Mouse (Mus musculus) forelimb bud, embryonic 11.5 days (tissue): ENCODE data around the gene Rapgef3.

ENCODE experiments used
- DNase-seq: peaks from one replicate; pipeline ENCODE4 v3.0.0-alpha.2; 2012; ENCODE audit warnings: low read depth, low spot score

The Rapgef3 gene

DNA sequence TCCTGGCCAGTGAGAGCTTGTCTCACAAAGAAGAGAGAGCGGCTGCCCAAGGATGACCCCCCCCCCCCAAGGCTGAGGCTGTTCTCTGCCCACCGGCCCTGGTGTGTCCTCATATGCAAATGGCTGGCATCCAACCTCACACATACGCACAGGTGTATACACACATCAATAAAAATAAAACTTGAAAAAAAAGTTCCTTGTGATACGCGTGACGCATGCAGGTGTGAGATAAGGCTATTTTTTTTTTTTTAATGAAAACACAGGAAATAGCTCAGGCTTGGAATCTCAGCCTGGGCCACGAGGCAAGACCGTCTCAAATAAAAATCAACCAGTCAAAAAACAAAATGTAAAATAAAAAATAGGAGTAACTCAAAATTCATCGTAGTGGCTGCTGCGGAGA, 21.5 kb downstream of the Rapgef3 start:
- DNase-seq, result no peak

DNA sequence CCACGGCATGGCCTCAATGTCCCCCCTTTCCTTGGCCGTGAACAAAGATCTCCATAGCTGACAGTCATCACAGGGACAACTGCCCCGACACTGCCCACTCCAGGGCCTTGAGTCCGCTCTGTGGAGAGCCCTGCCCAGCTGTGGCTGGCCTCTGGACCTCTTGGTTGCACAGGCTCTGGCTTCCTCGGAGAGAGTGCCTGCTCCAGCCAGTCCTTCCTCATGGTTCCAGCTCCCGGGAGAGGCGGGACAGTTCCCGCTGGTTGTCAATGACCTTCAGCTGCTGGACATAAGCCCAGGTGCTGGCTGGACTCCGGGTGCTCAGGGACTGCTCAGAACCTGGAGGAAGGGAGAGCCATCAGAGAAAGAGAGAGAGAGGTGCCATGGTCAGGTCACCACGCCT, 22.4 kb downstream of the Rapgef3 start:
- DNase-seq, result no peak

DNA sequence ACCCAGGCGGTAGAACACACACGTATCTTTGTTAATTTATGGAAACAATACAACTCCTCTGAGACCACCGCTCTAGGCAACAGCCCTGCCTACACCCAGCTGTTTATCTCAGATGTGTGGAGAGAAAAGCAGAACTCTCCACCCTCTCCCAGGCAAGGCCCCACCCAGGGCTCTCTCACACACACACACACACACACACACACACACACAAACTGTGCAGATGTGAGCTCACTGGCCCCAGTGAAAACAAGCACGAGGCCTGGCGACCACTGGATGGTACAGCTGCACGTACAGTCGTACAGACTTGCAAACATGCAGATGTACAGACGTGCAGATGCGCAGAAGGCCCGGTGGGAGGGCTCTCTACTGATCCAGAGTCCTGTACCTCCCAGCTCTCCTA, 22.8 kb downstream of the Rapgef3 start:
- no peak for DNase-seq

DNA sequence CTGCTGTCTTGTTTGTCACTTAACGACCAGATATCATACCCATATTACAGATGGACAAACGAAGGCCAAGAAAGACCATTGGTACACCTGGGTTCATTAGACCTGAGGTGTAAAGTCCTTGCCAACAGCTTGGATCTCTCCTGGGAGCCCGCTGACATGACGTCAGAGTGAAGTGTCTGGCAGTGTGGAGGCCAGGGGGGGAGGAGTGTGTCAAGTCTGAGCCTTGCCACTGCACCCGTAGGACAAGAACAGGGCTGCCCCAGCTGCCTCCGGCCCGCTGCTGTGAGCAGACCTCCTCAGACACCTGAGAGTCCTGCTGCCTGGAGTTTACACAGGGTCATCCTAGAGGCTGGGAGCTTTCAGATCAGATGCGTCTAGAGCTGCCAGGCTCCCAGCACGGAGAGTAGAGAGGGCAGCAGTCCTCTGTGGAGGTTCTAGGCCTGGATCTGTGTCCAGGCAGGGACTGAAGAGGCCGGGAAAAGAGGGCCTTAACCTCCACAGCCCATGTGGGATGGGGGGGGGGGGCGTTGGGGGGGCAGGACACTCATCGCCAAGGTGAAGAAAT, 23.7 kb downstream of the Rapgef3 start:
- DNase-seq, result no peak

DNA sequence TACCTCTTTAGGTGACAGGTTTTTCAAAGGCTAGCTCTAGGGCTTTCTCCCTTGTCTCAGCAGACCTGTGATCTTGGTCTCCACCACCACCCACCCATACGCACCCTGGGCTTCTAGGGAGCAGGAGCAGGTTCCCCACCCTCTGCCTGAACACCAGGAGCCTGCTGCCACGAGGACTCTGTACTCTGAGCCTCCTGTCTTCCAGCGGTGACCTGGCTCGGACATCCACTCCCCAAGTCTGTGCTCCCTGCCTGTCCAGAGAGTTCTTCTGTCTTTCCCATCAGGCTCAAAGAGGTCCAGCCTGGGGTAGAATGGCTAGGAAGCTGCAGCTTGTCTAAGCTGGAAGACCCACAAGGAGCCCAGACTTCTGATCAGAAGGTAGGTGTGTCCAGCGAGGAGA, 24.6 kb downstream of the Rapgef3 start:
- no peak for DNase-seq

DNA sequence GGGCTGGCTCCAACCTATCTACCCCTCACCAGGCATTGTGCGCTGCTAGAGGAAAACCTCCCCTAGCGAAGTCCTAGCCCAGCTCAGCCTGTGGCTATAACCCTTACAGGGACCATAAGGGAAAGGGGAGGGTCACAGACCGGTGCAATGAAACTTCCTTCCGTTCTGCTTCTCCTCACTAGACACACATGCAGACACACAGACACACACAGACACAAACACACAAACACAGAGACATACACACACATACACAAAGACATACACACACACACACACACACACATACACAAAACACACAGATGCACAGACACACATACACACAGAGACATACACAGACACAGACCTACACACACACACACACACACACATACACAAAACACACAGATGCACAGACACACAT, 25.2 kb downstream of the Rapgef3 start:
- no peak for DNase-seq

DNA sequence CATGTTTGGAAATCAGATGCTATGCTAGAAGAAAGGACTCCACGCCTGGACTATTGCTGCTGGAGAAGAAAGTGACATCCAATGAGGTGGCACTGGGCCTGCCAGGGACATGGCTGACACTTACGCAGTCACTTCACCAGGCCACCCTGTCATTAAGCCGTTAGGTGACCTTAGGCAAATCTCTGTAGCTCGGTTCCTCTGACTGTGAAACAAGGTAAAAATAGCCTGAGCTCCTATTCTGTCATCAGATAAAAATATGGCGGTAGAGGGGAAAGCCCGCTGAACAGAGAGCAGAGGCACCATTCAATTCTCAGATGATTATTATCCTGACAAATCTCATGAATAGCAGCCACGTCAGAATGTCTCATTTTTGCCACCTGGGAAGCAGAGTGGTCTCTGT, 25.7 kb downstream of the Rapgef3 start:
- DNase-seq, result no peak

DNA sequence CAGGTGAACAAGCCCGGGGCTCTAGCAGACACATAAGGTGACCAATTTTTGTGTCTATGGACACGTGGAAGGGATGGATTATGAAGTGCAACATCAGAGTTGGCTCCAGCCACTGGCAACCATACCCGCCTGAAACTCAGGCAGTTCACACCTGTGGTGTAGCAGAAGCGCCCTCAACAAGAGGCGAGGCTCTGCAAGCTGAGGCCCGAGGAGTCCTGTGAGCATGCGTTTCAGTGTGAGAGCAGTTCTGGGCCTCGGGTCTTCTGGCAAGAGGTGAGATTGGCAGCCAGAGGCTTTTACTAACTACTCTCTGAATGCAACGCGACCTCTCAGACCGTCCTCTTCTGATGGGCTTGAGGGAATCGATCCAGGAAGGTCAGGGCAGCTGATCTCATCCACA, 26.1 kb downstream of the Rapgef3 start:
- DNase-seq, result no peak

DNA sequence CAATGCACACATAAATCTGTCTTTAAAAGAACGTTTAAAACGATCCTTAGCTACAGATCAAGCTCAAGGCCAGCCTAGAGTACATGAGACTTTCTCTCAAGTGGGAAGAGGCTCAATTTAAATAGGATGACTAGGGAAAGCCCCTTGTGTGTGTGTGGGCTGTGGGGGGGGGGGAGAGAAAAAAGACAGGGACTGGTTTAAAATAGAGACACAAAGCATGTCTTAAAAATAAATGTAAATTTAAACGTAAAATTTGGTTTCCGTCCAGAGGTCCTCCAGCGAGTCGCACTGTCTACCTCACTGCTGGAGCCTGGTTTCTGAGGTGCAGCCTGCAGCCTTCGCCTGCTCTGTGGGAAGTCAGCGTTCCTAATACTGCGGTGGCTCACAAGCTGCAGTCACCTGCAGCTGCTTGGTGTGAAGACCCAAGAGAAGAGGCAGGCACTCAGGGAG, 27.5 kb downstream of the Rapgef3 start:
- no peak for DNase-seq

DNA sequence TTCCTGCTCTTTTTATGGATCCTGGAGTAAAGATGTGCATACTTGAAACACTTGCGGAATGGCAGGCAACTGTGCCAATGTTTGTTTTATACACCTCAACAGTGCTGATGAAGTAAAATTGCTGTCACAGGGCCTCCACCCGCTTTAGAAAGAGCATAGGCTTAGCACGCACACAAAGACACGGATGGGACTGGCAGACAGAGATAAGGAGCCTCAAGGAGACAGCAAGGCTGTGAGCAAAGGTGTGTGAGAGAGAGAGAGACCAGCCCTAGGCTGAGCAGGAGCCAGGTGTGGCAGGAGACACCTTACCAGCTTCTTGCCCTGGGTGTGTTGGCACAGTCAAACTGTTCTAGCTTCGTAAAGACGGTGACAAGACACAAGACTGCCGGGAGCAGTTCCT, 28.8 kb downstream of the Rapgef3 start:
- DNase-seq, result no peak

DNA sequence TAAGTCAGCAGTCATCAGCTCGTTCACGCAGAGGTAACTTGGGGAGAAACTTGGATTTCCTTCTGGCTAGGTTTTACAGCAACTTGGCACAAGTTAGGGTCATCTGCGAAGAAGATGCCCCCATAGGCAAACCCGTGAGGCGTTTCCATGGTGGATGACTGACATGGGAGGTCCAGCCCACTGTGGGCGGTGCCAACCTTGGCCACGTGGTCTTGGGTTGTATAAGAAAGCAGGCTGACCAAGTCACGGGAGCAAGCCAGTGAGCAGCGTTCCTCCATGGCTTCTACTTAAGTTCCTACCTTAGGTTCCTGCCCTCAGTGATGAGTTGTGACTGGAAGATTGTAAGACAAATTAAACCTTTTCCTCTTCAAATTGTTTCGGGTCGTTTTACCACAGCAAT, 35.8 kb downstream of the Rapgef3 start:
- no peak for DNase-seq

DNA sequence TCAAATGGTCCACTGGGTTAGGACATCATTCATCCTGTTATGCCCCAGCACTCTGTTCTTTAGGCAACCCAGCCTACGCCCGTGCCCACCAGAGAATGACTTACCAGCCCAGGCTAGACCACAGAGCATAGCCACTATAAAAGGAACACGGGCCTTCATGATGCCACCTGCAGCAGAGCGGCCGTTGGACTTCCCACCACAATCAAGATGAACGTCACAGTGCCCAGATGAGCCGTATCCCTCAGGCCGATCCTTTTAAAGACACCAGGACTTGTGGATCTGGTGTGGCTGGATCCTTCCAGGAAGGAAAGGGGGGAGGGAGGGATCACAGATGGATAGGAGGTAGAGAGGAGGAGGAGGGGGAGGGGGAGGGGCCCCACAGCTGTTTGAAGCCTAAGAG, 36.7 kb downstream of the Rapgef3 start, which contains the start of gene Endou:
TSS of gene Endou (minus strand) at position 229 of the 400 bp plus-strand sequence.
- DNase-seq, result no peak

DNA sequence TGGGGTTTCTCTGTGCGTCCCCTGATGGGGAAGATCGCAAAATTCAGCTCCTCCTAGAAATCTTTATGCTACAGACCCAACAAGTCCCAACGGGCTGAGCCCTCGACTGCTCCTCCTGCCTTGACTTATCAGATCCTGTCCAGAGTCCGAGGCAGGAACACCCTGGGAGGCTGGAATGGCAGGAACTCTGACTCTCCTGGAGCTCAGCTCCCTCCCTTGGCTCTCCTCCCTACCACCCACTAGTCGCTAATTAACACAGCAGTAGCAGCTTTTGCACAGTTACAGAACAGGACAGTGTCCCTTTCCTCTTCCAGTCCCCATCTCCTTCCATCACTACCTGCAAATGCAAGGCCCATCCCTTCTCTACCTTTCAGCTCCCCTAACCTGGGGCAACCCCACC, 37.4 kb downstream of the Rapgef3 start:
- no peak for DNase-seq

DNA sequence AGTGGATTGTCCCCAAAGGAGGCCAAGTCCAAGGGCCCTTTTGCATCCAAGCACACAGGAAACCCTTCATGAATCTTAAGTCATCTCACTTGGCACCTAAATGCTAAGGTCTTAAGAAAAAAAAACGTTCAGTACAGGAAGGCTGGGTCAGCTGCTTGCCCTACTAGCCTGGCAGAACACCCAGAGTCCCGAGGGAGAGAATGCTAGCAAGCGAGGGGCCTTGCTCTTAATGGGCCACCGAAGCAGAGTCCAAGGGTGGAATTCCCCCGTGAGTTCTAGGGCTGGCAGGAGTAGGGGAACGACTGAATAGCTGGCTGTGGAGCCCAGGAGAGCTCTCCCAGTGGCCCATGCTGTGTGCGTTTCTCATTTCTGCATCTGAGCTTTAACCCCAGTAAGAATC, 39.0 kb downstream of the Rapgef3 start:
- no peak for DNase-seq

DNA sequence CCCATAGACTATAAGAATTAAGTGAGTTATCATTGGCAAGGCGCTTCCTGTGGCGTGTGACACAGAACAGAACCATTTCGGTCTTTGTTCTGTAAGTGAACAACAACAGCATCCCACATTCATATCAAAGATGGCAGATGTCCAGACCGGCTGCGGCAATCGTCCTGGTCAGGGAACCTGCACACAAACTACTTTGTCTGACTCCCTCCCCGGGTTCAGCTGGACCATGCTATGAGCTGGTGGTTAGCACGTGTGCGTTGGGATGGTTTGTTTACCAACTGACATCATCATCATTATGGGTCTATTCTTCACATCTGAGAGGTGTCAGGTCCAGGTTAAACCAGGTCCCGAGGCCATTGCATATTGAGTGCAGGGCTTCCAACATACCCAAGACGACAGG, 39.4 kb downstream of the Rapgef3 start:
- DNase-seq, result no peak

DNA sequence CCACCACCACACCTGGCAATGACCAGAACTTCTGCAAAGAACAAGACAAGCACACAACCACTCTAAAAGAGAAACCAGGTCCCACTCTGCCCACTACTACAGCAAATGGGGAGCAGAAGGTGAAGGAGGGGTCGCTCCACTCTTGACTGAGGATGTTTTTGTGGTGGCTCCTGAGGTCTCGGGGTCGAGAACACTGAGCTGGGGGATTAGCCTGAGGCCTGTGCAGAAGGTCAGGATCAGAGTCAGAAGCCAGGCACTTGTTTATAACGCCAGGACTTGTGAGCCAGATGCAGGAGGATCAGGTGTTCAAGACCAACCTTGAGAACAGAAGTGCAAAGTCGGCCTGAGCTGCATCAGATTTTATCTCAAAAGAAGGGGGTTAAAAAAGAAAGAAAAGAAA, 40.3 kb downstream of the Rapgef3 start:
- DNase-seq, result no peak

DNA sequence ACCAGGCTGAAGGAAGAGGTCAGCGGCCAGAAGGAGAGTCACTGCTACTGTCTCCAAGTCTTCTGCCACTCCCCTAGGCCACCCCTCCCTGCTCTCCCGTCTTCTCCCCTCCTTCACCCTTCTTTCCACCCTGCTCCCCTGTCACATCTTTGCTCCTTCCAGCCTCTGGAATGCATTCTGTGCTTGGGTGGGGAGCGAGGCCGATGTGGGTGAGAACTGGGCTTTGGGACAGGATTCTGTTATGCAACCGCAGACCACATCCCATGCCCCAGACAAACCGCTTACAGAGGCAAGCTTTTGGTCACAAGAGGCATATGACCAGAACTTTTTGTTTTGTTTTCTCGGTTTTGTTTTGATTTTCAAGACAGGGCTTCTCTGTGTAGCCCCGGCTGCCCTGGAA, 40.7 kb downstream of the Rapgef3 start:
- DNase-seq, result no peak

DNA sequence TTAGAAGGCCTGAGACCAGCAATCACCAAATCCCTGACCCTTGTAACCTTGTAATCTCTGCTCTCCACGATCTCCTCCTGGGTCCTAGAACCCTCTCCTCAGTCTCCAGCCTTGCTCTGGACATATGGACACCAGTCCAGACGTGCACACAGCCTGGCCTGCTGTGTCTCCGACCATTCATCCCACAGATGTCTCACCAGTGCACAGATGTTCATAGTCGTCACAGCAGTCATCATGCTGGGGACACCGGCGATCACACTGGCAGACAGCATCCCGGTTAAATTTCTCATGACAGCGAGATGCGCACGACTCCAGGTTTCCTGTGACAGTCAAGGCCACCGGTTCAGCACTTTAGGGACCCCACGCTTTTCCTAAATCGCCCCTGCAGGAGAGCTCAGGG, 41.5 kb downstream of the Rapgef3 start:
- DNase-seq, result no peak

DNA sequence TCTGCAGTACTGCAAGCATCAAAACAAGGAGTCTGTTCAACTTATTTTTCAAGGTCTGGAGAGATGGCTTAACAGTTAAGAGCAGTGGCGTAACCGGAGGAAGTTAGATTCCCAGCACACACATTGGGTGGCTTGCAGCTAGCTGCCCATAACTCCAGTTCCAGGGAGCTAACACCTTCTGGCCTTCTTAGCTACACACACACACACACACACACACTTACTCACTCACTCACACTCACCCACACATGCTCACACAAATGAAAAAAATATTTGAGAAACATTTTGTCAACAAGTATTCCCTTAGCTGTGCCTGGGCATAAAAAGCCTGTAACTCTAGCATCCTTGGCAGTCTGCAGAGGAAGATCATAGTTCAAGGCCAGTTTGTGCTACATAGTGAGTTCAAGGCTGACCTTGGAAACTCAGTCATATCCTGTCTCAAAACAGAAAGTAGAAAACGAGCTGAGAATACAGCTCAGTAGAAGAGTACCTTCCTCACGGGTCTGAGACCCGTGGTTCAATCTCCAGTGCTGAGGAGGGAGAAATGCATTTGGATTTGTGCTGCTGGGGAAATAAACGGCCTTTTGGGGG, 42.5 kb downstream of the Rapgef3 start:
- DNase-seq, result no peak

DNA sequence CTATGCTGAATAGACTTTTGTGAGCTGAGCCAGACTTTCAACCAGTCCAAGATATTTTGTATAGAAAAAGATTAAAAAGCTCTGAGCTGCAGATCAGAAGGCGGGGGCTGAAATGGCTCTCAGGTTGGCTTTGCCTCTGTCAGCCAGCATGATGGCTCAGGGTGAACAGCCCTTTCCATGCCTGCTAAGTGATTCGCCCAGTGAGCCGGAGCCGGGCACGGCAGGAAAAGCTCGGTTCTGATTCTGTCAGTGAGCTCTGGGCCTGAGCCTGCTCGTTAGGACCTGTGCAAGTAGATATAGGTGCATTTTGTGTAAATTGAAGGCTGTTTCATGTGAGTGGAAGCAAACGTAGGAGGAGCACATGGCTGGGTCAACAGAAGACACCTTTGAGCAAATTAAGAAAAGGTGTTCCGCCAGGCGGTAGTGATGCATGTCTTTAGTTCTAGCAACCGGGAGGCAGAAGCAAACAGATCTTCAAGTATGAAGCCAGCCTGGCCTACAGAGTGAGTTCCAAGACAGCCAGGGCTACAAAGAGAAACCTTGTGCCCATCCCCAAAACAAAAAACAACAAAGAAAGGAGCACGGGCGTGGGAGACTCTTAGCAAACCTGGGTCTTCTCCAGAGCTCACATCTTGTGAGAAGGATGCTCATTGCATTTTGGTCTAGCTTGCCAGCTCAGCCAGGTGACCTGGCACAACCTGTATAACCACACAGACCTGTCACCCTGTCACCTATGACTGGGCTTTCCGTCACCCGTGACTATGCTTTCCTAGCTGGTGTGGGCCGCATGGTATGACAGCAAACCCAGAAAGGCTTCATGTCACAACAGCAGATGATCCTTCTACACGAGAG, 43.2 kb downstream of the Rapgef3 start:
- no peak for DNase-seq

DNA sequence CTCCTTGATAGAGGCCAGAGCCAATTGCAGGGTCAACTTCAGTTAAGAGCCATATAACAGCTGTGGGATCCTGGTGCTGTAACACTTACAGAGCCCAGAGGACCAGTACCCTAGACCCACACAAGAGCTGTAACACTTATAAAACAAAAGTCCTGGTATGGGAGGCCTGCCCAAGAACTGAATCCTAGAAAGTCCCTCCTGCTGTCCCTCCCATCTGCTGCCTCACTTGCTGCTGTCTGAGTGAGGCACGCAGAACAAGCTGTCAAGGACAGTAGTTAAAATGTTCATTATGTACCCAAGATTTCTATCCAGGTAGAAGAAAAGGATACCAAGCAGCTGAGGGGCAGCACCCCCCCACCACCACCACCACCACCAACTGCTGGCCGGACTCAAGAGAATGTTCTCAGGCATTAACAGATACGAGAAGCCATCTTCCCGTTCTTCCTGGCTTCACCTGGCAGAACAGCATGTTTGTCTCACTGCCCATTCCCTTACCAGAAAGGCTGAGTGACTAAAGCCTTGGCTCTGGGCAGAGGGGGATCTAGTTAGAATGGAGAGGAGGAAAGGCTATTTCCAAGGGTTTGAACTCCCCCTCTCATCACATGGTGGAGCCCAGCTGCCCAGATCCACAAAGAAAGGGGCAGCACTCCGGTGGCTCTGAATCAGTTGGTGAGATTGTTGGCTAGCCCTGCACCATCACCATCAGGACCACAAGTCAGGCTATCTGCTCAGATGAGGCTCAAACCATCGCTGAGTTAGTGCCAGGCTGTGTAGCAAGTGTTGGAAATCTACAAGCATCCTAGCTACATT, 44.0 kb downstream of the Rapgef3 start:
- DNase-seq, result no peak

DNA sequence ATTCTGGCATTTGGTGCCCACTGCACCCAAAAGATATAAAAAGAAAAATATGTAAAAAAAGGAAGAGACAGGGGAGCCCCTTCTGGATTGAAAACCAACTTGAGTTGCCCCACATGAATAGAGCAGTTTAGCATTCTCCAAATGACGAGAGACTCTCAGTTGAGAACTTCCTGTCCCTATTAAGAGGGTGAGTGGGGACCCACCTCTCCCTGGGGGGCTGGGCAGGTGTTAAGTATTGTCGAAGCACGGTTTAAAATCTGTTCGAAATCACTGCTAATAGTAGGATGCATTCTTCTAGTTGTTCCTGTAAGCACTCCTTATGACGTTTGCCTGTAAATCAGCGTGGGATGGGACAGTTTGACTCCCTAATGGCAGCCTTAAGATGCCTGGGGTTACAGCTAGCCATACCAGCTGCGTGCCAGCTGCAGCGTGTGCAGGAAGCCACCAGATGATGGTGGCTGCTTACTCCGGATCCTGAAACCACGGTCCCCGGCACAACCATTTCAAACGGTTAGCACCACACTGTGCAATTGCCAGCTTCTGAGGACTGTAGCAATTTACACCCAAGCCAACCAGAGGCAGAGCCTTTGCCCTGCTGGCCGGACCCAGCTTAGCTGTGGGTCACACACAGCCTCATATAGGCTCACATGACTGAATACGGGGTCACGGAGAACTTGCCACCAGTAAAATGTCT, 46.6 kb downstream of the Rapgef3 start:
- DNase-seq, result peak; percentile 61
